Mouse (Mus musculus) cerebellum, postnatal 25 days (tissue): Measurements from ENCODE around the gene Efna1.
A peak's percentile ranks its signal among the peaks of the same experiment; 100 is the strongest.

ENCODE experiments used
- DNase-seq, 2 experiments: peaks; one replicate each; pipeline ENCODE4 v3.0.0; 2021; ENCODE audit warnings: mixed read lengths in 2 of 2

Gene Efna1

DNA sequence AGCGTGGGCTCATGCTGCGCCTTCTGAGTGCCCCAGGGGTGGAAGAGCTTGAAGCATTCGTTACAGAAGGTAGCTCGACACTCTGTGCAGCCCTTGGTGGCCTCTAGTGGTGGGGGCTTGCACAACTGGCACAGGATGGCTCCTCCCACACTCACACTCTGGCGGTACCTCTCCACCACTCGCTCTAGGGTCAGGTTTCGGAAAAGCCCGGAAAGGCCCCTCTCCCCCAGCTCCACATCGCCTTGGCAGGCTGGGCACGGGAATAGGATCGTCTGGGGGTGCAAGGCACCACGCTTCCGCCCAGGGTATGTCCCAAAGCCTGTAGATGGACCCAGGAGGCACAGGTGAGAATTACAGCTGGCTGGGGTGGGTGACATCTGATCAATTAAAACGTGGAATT is 37.3 kb downstream of the Efna1 start:
- peak; percentile 34 to 52 for DNase-seq

DNA sequence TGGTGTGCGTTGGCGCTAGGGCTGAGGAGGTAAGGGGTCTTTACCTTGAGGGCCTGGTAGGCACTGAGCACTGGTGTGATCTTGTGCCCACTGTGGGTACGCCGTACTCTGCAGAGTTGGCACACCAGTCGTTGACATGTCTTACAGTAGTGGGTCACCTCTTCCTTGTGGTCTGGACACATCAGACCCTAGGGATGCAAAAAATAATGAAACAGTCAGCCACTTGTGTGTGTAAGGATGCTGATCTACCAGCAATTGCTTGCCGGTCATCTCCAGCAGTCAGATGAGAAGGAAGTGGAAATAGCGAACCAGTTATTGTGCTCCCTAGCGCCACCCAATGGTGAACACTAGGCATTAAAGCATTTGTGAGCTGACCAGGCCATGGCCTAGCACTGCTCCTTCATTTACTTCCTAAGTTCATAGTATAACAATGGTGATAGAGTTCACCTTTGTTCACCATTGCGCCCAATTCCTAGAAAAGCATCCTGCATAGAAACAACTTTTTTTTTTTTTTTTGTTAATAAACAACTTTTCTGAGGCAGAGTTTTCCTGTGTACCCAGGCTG is 38.5 kb downstream of the Efna1 start:
- DNase-seq = peak; percentile 70 to 83

DNA sequence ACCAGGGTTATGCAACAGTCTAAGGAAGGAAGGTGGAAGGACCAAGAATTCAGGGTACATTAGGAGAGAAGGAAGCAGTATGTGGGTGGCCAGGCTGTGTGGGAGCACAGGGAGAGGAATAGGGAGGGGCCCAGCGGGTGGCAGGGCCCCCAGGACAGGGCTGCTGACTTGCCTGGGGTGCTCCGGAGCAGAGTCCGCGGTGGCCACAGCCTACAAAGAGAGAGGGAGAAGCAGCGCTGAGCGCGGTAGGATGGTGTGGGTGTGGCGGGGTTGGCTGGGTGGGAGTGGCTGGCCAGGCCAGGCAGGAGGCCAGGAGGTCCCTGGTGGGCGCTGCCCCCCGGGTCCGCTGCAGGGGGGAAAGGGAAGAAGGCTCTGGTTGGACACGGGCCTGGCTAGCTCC is 42.4 kb downstream of the Efna1 start:
- no peak for DNase-seq

DNA sequence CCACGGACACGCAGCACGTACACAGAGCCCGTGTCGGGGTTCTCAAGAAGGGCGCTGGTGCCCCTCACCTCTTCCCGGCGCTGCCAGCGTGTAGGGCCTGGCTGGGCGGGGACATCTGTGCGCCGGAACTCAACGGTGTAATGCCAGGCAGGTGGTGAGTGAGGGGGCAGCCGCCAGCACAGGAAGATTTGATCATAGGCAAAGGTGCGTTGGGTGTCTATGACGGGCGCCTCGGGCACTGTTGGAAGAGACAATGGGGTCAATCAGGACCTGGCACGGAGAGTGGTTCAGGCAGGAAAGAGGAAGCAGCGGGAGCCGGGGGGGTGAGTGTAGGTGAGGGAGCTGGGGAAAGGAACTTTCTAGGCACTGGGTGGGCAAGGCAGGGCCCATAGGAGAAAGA is 43.3 kb downstream of the Efna1 start:
- DNase-seq = no peak

DNA sequence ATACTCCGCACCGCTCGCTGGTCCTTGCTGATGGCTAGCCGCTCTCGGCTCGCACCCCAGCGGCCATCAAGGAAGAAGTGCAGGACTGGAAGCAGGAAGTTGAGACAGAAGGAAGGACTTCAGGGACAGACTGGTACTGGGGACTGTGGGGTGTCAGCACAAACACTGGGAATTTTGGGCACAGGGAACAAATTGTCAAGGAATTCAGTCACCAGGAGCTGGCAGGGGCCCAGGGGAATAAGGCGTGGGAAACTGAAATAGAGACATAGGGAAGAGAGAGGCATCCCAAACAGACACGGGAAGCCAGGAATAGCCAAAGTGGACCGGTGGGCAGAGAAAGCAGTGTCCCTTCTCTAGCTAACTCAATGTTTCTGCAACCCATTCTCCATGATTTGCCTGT is 44.4 kb downstream of the Efna1 start:
- no peak for DNase-seq

DNA sequence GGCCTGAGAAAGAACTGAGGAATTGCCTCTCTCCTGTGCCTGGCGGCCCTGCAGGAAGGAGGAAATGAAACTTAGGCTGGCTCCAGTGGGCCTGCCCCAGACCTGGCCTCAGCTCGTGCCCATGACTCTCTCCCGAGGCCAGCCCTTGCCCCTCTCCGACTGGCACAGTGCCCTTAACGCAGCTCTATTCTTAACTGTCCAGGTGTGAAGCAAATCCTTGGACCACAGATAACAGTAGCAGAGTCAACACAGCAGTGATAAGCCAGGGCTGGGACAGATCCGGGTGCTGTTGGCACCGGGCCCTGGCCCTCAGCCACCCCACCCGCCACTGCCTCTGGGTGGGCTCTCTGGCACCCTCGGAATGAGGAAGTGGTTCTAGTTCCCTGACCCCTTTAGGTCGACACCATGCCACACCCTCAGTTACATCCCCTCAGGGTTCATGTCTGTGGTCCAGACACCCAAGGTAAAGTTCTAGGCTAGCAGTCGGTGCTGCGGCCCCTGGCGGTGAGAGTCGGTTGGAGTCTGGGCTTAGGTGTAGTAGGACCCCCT is 47.3 kb downstream of the Efna1 start:
- peak in 1 of 2 experiments; percentile 37 for DNase-seq

DNA sequence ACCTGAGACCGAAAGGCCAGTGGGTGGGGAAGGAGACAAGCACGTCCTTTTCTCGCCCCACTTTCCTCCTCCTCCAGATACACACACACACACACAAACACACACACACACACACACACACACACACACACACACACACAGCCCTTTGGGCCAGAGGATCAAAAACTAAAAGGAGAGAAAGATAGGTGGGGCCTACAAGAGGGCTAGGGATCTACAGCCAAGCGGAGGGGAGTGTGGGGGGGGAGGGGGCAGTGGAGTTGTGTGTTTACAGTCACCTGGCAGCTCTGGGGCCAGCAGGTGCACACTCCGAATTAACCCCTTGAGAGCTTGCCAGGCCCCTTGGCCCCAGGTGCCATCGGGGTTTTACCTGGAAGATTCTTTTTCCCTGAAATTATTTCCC is 48.3 kb downstream of the Efna1 start:
- no peak for DNase-seq

DNA sequence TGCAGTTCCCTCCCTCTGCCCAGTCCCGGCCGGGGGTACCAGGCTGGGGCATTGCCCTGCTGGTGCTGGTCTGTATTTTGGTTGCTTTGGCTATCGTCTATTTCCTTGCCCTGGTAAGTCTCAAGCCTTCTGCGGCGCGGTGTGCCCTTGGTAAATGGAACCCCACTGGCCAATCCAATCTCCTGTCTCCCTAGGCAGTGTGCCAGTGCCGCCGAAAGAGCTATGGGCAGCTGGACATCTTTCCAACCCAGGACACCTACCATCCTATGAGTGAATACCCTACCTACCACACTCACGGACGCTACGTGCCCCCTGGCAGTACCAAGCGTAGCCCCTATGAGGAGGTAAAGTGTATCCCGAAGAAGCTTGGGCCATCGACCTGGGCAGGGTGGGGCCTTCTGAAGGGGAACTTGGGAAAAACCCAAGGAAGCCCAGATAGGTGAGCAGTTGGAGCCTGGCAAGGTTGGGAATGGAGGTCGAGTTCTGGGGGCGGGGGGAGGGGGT is 49.1 kb downstream of the Efna1 start:
- peak in 1 of 2 experiments; percentile 65 for DNase-seq

DNA sequence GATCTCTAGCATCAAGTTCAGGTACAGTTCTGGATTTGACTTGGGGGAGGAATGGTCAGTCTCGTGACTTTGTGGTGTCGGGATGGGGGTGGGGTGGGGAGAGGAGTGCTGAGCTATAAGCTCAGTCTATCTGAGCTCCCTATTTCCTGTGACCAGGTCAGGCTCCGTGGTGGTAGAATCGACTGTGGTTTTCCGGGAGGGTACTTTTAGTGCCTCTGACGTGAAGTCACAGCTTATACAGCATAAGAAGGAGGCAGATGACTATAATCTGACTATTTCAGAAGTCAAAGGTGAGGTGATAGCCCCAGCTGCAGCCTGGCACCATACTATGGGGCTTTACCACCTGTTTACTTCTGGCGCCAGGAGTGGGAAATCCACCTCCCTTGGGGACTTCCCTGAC is 49.6 kb downstream of the Efna1 start:
- no peak for DNase-seq

DNA sequence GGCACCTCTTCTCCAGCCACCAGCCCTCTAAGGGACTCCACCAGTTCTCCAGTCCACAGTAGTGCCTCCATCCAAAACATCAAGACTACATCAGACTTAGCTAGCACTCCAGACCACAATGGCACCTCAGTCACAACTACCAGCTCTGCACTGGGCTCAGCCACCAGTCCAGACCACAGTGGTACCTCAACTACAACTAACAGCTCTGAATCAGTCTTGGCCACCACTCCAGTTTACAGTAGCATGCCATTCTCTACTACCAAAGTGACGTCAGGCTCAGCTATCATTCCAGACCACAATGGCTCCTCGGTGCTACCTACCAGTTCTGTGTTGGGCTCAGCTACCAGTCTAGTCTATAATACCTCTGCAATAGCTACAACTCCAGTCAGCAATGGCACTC is 50.4 kb downstream of the Efna1 start:
- DNase-seq = no peak

DNA sequence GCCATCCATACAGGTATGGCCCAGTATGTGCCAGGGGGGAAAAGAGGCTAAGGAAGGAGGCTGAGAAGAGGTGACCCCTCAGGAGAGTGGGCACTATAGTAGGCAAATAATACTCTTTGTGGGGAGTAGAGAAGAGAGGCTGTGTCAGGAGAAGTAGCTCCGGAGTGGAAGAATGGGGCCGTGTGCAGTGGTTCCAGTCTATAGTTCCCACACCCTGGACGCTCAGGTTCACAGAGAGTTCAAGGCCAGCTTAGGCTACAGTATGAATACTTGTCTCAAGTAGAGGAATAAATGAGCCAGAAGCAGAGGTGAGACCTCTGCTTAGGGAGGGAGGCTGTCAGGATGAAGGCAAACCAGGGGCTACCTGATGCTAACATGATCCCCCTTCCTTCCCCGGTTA is 51.7 kb downstream of the Efna1 start:
- no peak for DNase-seq

DNA sequence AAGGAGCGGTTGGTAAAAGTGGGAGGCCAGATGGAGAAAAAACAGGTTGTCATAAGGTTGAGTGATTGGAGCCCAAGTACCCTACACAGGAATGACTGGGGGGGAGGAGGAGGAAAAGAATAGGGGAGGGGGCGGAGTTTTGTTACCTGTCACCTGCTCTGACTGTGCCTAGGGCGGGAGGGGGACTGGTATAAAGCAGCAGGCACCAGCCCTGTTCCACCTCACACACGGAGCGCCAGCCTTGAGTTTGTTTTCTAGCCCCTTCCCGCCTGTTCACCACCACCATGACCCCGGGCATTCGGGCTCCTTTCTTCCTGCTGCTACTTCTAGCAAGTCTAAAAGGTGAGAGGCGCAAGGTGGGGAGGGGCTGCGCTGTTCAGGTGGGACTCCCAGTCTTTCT is 52.1 kb downstream of the Efna1 start, which contains the start of gene Muc1:
Gene Muc1, plus strand, starts transcription at position 222 of the 400 bp plus-strand sequence.
- DNase-seq = no peak

DNA sequence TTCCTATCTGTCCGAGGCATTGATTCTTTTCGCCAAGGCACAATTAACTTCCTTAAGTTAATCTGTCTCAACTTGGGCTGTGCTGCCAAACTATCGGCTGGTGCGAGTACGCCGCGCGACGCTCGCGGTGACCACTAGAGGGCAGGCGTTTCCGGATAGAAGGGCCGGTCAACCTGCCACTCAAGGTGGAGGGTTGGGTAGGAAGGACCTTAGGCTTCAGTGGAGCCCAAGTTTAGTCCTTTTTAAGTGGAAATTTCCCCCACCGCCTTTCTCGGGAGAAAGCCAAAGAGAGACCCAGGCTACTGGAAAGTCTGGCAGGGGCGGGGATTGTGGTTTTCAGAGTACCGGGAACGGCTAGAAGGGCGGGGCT is 52.8 kb downstream of the Efna1 start:
- peak; percentile 92 to 94 for DNase-seq

DNA sequence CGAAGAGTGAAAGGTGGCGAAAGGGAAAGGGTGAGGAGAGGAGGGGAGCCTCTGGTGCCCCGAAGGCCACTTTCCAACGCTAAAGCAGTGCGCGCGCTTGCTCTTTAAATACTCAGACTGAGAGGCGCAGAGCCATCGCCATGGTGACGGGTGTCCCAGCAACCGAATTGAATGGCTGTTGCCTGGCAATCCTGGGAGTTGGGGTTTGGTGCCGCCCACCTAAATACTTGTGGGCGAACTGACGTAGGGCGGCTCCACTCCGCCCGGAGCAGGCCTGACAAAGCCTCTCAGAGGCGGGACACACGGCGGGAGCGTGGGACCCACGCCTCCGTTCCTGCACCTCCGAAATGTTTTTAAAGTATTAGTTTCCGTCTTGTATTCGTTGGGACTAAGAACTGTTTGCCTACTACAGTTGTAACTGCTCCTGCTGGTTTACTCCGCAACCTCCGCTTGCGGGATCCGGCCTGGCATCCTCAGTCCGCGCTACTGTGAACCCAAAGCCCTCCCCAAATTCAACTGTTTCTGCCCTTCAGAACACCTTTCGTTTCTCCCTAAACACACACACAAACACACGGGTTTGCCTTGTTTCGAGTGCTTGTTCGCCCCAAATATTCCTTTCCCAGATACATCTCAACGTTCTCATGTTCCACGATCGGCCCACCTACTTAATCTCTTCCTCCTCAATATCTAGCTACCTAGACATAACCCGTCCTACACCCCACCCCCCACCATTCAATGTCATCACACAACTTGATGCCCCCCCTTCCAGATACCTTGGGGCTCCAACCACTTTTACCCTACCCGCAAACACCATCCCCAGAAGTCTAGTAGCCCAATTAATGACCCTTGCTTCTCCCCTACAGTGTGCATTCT is 53.4 kb downstream of the Efna1 start:
- peak; percentile 51 to 63 for DNase-seq

DNA sequence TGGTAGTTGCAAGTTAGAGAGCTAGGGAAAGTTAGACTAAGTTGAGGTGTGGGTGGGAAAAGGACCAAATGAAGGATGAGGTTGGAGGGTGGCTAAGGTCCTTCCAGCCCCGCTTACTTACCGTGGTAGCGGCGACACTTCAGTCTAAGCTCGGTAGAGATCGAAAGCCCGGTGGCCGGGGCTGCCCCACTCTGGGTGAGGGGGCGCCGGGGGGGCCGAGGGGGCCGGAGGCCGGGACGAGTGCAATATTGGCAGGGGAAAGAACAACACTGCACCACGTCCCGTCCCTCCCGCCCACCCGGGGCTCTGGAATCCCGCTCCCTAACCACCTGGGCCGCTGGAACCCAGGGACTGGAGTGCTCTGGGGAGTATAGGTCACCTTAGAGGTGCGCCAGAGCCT is 54.0 kb downstream of the Efna1 start, which contains the start of gene Mtx1:
Gene Mtx1, minus strand, starts transcription at position 189 of the 400 bp plus-strand sequence.
- DNase-seq = no peak

DNA sequence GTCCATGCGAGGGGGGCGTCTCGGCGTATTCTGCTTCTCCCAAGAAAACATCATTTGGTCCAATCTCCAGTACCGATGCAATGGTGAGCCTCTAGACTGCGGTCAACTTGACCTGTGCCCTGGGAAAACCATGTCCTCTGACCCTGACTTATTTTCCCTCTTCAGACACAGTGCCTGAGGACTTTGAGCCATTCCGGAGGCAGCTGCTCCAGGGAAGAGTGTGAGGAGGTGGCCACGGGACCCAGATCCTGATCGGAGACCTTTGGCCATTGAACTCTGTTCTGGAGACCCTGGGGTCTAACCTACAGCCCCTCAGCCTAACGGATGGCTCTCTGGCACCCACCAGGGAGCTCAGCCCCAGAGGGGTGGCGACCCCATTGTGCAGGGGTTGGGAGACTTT is 54.6 kb downstream of the Efna1 start:
- no peak for DNase-seq

DNA sequence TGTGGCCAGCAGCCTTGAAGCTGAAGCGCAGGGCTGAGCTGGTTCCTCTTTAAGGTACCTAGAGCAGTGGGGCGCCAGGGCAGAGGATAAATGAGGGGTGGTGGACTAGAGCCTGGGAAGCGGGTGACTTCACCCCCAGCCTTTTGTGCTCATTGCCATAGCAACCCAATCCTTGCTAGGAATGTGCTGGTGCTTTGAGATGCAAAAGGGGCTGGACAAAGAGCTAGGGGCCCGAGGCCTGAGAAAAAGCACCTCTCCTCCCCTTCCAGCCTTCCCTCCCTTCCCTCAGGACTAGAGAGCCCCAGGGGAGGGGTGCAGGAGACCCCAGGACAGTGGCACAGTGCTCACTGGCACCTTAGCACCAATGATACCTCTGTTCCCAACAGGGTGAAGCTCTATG is 55.0 kb downstream of the Efna1 start:
- no peak for DNase-seq

DNA sequence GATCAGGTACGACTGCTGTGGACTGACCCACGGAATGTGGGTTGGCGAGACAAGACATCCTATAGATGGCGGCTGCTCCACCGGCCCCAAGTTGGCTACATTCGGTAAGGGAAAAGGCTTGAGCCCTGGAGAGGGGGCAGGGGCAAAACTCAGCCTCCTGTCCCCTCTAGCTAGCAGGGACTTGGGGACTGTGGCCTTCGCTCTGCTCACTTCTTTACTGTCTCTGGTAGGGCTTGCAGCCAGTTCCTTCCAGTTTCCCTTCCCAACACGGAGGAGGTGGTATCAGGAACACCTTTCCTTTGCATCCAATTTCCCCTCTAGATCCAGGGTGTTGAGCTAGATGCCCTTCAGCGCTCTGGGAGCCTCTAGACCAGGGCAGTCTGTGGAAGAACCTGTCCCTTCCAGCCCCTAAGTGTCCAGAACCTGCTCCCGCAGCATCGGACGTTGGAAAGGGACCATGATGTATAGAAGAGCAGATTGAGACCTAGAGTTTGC is 55.6 kb downstream of the Efna1 start:
- DNase-seq = no peak

DNA sequence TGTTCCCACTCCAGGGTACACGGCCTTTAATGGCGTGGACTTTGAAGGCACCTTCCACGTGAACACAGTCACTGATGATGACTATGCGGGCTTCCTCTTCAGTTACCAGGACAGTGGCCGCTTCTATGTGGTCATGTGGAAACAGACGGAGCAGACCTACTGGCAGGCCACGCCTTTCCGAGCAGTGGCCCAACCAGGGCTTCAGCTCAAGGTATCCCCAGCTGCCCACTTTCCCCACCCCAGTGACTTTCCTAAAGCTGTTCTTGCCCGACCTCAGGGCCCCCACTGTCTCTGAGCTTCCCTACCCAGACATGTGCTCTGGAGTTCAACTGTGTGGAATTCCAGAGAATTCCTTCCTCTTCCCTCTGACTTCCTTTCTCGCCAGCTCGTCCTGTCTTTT is 56.1 kb downstream of the Efna1 start:
- DNase-seq = no peak
